Mouse (Mus musculus) embryonic fibroblast, embryonic 13.5 days (primary cell): Measurements from ENCODE around the gene Ppwd1.

Source experiments
- CTCF ChIP-seq: IDR thresholded peaks from 2 replicates; pipeline ENCODE4 v1.5.1; 2011; ENCODE audit warnings: mild to moderate bottlenecking, control low read depth, low read length, moderate library complexity, borderline replicate concordance; ENCODE audit not compliant: insufficient read depth
- POLR2A ChIP-seq: IDR thresholded peaks from 2 replicates; pipeline ENCODE4 v1.6.1; 2011; ENCODE audit warnings: low read depth, mild to moderate bottlenecking, control low read depth, low read length, moderate library complexity

- TF ChIP-seq CTCF (no peak), POLR2A (no peak)
Observed at GRCm38 (mm10) chr13:104172498-104172897, 56.1 kb downstream of the Ppwd1 start.
